Mouse (Mus musculus) layer of hippocampus, adult 18-20 months (tissue): Measurements from ENCODE around the gene Ugt2b34. TPM values are rescaled to one million over a fixed set of nuclear protein-coding genes. Genes with fewer than 3 reads are reported as not detected.
"Not testable (repeated sequence)": the region's sequence is repeated elsewhere in the genome, so short reads cannot be mapped to it uniquely, and the experiment has no call there.

Experiments used
- DNase-seq, 2 experiments: peaks; one replicate each; pipeline ENCODE4 v3.0.0; 2022; ENCODE audit warnings: low spot score in 2 of 2
- long read RNA-seq: library from polyadenylated mRNA; stranded (forward); transcript quantifications from one replicate; pipeline ENCODE4 v2.0.0, GENCODE M21; 2021
- total RNA-seq, 2 experiments: library from RNA; stranded (reverse); gene quantifications; 2 replicates each; pipeline ENCODE4 v1.2.3; 2021

Ugt2b34 gene
- total RNA-seq = not detected
- long read RNA-seq = 0 reads

GRCm38 (mm10) chr5:86906758-86907157 is at the start of gene Ugt2b34:
TSS of gene Ugt2b34 (minus strand) at chr5:86906937.
- no peak for DNase-seq

- DNase-seq = no peak
These were observed 35.4 kb upstream of the Ugt2b34 start for GRCm38 (mm10) chr5:86942111-86942510.

DNA sequence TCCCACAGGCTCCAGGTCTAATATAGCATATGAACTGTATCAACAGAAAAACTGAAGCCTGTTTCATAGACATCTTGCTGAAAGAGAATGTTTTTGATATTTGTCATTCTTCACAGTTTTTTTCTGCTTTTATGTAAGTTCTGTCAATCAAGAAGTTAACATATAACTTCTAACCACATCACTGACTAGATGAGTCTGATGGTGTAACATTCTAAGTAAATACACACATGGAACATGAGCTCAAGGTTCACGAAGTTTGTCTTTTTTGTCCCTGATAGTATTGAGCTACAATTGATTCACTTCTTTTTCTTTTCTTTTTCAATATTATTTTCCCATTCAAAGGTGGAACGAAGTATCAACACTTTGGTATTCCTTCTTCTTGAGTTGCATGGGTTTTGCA is 19.7 kb upstream of the Ugt2b34 start, which contains the start of gene Ugt2b1:
TSS of gene Ugt2b1 (minus strand) at position 105 of the 400 bp plus-strand sequence.
- DNase-seq = no peak

DNA sequence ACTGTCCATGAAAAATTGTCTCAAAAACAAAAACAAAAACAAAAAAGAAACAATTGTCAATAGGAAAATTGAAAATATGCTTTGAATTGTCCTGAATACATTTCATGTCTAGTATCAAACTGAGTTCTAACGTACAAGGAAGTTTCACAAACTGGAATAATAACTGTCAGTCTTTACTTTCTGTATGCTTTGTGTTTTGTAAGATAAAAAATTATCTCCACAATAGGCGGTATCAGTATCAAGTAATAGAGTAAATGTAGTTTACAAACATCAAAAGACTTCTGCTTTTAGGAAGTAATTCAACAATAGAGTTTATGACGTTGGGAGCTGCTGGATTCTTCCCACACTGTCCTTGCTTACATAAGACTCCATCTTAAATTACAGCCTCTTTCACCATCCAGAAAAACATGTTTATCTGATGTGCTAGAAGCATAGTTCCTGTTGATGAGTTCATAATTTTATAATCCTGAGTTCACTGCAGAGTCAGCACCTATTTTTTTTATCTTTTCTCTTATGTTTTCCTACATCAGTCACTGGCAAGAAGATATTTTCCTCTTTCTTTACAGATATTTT is 14.0 kb upstream of the Ugt2b34 start:
- DNase-seq = no peak

DNA sequence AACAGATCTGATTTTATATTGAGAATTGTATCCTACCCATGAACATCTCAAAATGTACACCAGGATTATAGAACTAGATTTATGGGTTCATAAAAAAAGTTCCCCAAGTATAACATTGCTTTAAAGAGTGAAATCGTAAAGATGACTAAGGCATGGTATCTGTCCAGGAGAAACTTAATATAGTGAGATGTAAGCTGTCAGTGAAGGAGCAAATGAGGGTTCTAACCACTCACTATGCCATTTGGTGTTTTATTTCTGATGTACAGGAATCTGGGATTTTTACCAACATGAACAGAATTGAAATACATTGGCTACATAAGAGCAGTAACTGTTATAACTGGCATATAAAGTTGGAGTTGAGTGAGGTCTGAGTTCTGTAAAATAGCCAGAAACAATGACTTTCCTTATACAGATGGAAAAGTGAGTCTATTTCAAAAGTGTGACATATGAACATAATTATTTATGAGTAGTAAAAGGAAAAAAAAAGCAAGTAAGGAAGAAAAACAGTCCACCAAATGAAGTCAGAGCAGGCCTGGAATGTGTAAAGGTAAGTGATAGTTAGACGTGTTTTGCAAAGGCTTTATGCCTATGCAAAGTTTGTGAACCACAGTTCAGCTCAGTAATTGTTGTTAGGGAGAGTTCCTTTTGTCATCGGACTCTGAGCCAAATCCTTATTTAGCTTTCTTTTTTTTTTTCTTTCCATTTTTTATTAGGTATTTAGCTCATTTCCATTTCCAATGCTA is 4.8 kb upstream of the Ugt2b34 start:
- no peak for DNase-seq

- no peak for DNase-seq
These were observed 4.0 kb upstream of the Ugt2b34 start for GRCm38 (mm10) chr5:86910770-86911169.

DNA sequence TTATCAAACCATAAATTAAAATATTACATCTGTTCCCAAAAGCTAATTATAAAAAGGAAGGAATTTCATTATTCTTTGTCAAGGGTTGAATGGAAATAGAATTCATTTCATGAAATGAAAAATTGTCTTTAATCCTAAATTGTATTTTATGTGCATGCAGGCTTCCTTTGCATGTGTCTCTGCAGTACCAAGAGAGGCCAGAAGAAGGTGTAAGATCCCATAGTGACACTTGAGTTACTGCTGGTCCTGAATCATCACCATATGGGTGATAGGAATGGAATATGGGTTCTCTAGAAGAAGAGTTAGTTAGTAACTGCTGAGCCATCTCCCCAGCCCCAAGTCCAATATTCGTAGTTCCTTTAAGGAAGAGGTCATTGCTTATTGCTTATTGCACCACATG is 16.8 kb downstream of the Ugt2b34 start:
- peak in 1 of 2 experiments; percentile 7 for DNase-seq

GRCm38 (mm10) chr5:86888420-86888819 is 18.3 kb downstream of the Ugt2b34 start:
- DNase-seq = no peak

DNA sequence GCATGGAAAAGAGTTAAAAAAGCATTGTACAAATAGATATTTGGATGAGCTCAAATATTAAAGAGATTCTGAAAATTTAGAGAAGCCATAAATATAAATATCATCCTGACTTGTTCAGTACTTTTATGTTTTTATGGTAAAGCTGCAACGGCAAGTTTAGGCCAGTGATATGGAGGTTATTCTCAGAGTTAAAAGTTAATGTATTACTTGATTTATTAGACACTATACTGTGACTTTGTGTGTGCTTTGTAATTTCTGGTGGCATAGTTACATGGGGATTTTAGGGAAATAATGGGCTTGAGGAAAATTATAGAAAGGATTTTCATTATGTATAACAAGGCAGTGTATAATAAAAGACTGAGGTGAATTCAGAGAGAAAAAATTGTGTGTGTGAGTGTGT is 19.7 kb downstream of the Ugt2b34 start:
- no peak for DNase-seq

DNA sequence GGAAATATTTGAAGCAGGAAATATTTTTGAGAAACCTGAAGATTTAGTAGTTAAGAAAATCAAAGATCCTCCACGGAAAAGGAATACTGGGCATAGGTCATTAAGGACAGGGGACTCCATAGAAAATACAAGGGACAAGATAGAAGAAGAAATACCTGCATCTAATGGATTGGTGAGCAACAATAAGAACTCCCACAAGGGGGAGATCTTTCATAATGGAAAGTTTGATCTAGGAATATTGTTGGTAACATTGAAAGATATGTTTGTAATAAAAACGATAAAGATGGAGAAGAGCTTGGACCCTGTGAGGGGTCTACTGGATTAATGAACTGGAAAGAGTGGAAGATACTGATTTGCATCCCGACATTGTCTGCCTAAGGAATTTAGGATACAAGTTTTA is 20.1 kb downstream of the Ugt2b34 start:
- peak in 1 of 2 experiments; percentile 41 for DNase-seq

- DNase-seq = no peak
These were observed 34.9 kb downstream of the Ugt2b34 start for GRCm38 (mm10) chr5:86871877-86872276.

GRCm38 (mm10) chr5:86858336-86858735 is 48.4 kb downstream of the Ugt2b34 start:
- no peak for DNase-seq

DNA sequence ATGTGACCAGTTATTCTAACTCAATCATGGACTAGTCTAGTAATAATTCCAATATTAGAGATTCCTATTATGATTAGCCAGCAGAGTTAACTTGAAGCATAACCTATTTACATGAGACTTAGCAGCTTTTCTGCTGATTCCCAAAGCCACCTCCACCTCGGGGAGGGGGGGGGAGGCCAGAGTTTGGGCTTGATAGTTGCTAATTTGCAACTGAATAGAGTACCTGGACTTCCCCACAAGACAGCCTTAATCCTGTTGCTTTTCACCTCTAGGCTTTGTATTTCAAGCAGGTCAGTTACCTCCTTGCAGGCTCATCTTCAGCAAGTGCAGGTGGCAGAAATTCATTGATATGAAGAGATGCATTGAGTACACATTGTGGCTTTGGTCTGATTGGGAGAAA is 49.1 kb downstream of the Ugt2b34 start:
- DNase-seq = no peak

DNA sequence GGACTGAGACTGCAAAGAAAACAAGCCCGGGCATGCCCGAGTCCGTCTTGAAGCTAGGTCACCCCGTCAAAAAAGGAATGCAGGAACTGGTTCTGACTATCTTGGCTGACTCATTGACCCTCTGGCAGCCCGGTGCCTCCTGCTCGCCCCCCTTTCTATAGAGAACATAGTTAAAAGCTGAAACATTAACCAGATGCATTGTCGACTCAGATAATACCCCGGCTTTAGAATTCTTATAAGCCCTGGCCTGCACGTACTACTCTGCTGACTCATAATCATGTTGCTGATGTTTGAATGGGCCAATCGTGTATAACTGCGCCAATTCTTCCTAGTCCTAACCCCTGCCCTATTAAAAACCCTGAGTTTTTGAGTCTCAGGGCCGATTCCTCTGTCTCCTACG is 50.2 kb downstream of the Ugt2b34 start:
- not testable (repeated sequence) for DNase-seq

- no peak for DNase-seq
These were observed 55.1 kb downstream of the Ugt2b34 start for GRCm38 (mm10) chr5:86851658-86852057.

- peak in 1 of 2 experiments; percentile 36 for DNase-seq
These were observed 56.6 kb downstream of the Ugt2b34 start for GRCm38 (mm10) chr5:86850104-86850503.

- not testable (repeated sequence) for DNase-seq
These were observed 65.5 kb downstream of the Ugt2b34 start for GRCm38 (mm10) chr5:86841261-86841660.

DNA sequence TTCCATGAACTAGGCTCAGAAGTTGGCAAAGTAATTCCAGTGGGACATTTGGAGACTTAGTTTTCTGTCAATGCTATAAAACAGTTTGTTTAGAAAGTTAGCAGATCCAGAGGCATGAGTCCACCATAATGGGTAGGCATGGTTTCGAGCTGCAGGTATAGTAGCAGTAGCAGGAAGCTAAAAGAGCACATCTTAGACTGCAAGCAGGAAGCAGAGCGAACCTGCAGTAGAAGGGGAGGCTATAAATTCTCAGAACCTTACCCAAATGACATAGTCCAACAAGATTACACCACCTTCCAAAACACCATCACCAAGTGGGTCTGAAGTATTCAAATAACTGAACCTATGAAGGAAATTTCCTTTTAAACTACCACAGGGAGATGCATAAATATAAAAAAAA is 66.5 kb downstream of the Ugt2b34 start:
- DNase-seq = no peak

Other genes starting within 250 kb of the Ugt2b34 start
- gene Tmprss11b, start 230.6 kb downstream of the Ugt2b34 start, total RNA-seq = not detected
- not detected for gene Tmprss11e, start 161.1 kb downstream of the Ugt2b34 start, total RNA-seq
- gene Ythdc1, start 102.7 kb downstream of the Ugt2b34 start, total RNA-seq = 10 to 100 TPM; 60.8 to 62.9 TPM
- not detected for gene Ugt2b1, start 19.6 kb upstream of the Ugt2b34 start, total RNA-seq
- gene Ugt2b35, start 93.9 kb upstream of the Ugt2b34 start, total RNA-seq = not detected
- not detected for gene Ugt2b36, start 185.6 kb upstream of the Ugt2b34 start, total RNA-seq
- not detected for gene Ugt2b5, start 233.4 kb upstream of the Ugt2b34 start, total RNA-seq